Mouse (Mus musculus) heart, adult 2 months (tissue): ENCODE results near the gene Borcs6.

Source experiments
- CTCF ChIP-seq: fragments of 200-600 bp; IDR thresholded peaks from 2 replicates; pipeline ENCODE4 v1.8.1; 2022; ENCODE audit warnings: antibody characterized with exemption, mild to moderate bottlenecking, moderate library complexity
- EP300 ChIP-seq: fragments of 200-500 bp; IDR thresholded peaks from 2 replicates; pipeline ENCODE4 v1.6.1; 2011; ENCODE audit warnings: low read depth, low read length, control low read depth; ENCODE audit not compliant: insufficient read depth
- POLR2A ChIP-seq: fragments of 200-500 bp; IDR thresholded peaks from 2 replicates; pipeline ENCODE4 v1.6.1; 2011; ENCODE audit warnings: mild to moderate bottlenecking, low read depth, low read length, control low read depth; ENCODE audit not compliant: insufficient read depth

DNA sequence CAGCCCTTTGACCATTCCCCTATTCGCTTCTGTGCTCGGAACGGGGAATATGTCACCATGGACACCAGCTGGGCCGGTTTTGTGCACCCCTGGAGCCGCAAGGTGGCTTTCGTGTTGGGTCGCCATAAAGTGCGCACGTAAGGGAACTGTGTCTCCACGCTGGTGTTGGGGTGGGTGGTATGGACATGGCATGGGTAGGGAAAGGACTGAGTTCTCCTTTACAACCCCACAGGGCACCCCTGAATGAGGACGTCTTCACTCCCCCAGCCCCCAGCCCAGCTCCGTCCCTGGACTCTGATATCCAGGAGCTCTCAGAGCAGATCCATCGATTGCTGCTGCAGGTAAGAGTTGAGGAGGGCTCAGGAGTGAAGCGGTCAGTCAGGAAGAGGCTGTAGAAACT lies 43.6 kb downstream of the Borcs6 start:
- TF ChIP-seq CTCF (no peak), POLR2A (no peak; the same call in 1 of the 2 replicates), EP300 (no peak)
